Mouse (Mus musculus) gastrocnemius, adult 2 months (tissue): ENCODE measurements around the gene Def8. TPM values are rescaled to one million over a fixed set of nuclear protein-coding genes. Genes with fewer than 3 reads are reported as not detected.
"Not testable (repeated sequence)": the region's sequence is repeated elsewhere in the genome, so short reads cannot be mapped to it uniquely, and the experiment has no call there.

Experiments
- DNase-seq: peaks from one replicate; pipeline ENCODE4 v3.0.0; 2022
- H3K27ac ChIP-seq: fragments of 200-600 bp; 2 replicates; pipeline ENCODE4 v1.8.1; 2022; ENCODE audit warnings: mild to moderate bottlenecking
- H3K4me3 ChIP-seq: fragments of 200-600 bp; 2 replicates; pipeline ENCODE4 v1.8.1; 2022; ENCODE audit warnings: mild to moderate bottlenecking, moderate library complexity
- CTCF ChIP-seq: fragments of 200-600 bp; IDR thresholded peaks from 2 replicates; pipeline ENCODE4 v1.8.1; 2022; ENCODE audit warnings: antibody characterized with exemption, mild to moderate bottlenecking, moderate library complexity
- intact Hi-C: fragments of 180-260 bp; cut with DNase I; formaldehyde crosslinking; loops from one replicate; pipeline ENCODE4 v1.15.1; 2025
- total RNA-seq, 2 experiments: library from RNA; stranded (reverse); gene quantifications; 2 replicates each; pipeline ENCODE4 v1.2.3; 2021

The Def8 gene
- total RNA-seq, 2 experiments from 2014 or later, result 38.5 to 39.1 TPM

- Histone ChIP-seq H3K4me3 (no peak overlapping the region), H3K27ac (no peak overlapping the region)
- intact Hi-C loops, result no loop called here
- no peak for DNase-seq
- no peak for TF ChIP-seq CTCF
Measured at GRCm38 (mm10) chr8:123446799-123447198, 23.5 kb downstream of the Def8 start.

- no peak for TF ChIP-seq CTCF
- no peak for DNase-seq
- Histone ChIP-seq H3K27ac (no peak overlapping the region), H3K4me3 (no peak overlapping the region)
- intact Hi-C loops, result no loop called here
Measured at GRCm38 (mm10) chr8:123450783-123451182, 27.5 kb downstream of the Def8 start.

- H3K4me3 ChIP-seq, intact Hi-C loops, H3K27ac ChIP-seq, DNase-seq: not testable (repeated sequence)
Measured at GRCm38 (mm10) chr8:123451747-123452146, 28.4 kb downstream of the Def8 start.

GRCm38 (mm10) chr8:123452149-123452548 is 28.8 kb downstream of the Def8 start:
- no peak for DNase-seq
- no peak overlapping the region for H3K4me3 ChIP-seq
- intact Hi-C loops, result no loop called here
- TF ChIP-seq CTCF, result no peak
- no peak overlapping the region for H3K27ac ChIP-seq

GRCm38 (mm10) chr8:123453291-123453690 is 30.0 kb downstream of the Def8 start:
- DNase-seq, result no peak
- Histone ChIP-seq H3K4me3 (no peak overlapping the region), H3K27ac (no peak overlapping the region)
- TF ChIP-seq CTCF, result no peak
- intact Hi-C loops, result no loop called here

GRCm38 (mm10) chr8:123453951-123454350 is 30.6 kb downstream of the Def8 start:
- intact Hi-C loops, result no loop called here

GRCm38 (mm10) chr8:123454559-123454958 is 31.2 kb downstream of the Def8 start:
- intact Hi-C loops, result no loop called here
- no peak for DNase-seq
- H3K27ac ChIP-seq, result no peak overlapping the region
- no peak overlapping the region for H3K4me3 ChIP-seq
- TF ChIP-seq CTCF, result no peak

More at GRCm38 (mm10) chr8:123453951-123454350, 30.6 kb downstream of the Def8 start:
- H3K4me3 ChIP-seq, result no peak overlapping the region
- no peak for DNase-seq
- no peak overlapping the region for H3K27ac ChIP-seq
- TF ChIP-seq CTCF, result no peak

GRCm38 (mm10) chr8:123463651-123464050 is 40.3 kb downstream of the Def8 start:
- DNase-seq, result no peak
- Histone ChIP-seq H3K4me3 (no peak overlapping the region), H3K27ac (no peak overlapping the region)
- intact Hi-C loops, result no loop called here
- no peak for TF ChIP-seq CTCF

- DNase-seq, result no peak
- TF ChIP-seq CTCF, result no peak
- H3K27ac ChIP-seq, result no peak overlapping the region
- intact Hi-C loops, result no loop called here
- H3K4me3 ChIP-seq, result no peak overlapping the region
Measured at GRCm38 (mm10) chr8:123467476-123467875, 44.1 kb downstream of the Def8 start.

- H3K27ac ChIP-seq, H3K4me3 ChIP-seq, intact Hi-C loops, DNase-seq: not testable (repeated sequence)
Measured at GRCm38 (mm10) chr8:123472991-123473390, 49.7 kb downstream of the Def8 start.

- DNase-seq, intact Hi-C loops, H3K4me3 ChIP-seq, H3K27ac ChIP-seq: not testable (repeated sequence)
Measured at GRCm38 (mm10) chr8:123474549-123474948, 51.2 kb downstream of the Def8 start.

GRCm38 (mm10) chr8:123476911-123477736 is 53.8 kb downstream of the Def8 start:
- no peak for DNase-seq
- no peak for TF ChIP-seq CTCF
- intact Hi-C loops, result no loop called here

GRCm38 (mm10) chr8:123477737-123478258 is 54.5 kb downstream of the Def8 start, which contains the start of gene Afg3l1:
Gene Afg3l1, plus strand, starts transcription at chr8:123477903.
- peak; percentile 96 for DNase-seq
- intact Hi-C loops, result no loop called here
- TF ChIP-seq CTCF, result no peak
- H3K27ac ChIP-seq, result peak within 1 kb of the TSS; percentile 99
- peak within 1 kb of the TSS; percentile 91 for H3K4me3 ChIP-seq

More at GRCm38 (mm10) chr8:123476911-123477736, 53.8 kb downstream of the Def8 start:
- peak overlapping the region; percentile 91 for H3K4me3 ChIP-seq
- H3K27ac ChIP-seq, result peak overlapping the region; percentile 99
